Mouse (Mus musculus) layer of hippocampus, postnatal 10 days (tissue): ENCODE results near the gene Pradc1. TPM values are rescaled to one million over a fixed set of nuclear protein-coding genes. Genes with fewer than 3 reads are reported as not detected.
"Not testable (repeated sequence)": the region's sequence is repeated elsewhere in the genome, so short reads cannot be mapped to it uniquely, and the experiment has no call there.

Experiments used
- DNase-seq, 2 experiments: peaks; one replicate each; pipeline ENCODE4 v3.0.0; 2021; ENCODE audit warnings: low spot score in 2 of 2
- total RNA-seq, 2 experiments: library from RNA; stranded (reverse); gene quantifications; 2 replicates each; pipeline ENCODE4 v1.2.3; 2021

Pradc1 gene
- total RNA-seq, 2 experiments from 2014 or later: 13.7 to 15.6 TPM

GRCm38 (mm10) chr6:85452411-85452665 is 568 bp upstream of the Pradc1 start:
- DNase-seq: no peak

- DNase-seq: peak; percentile 98 to 99
Measured at GRCm38 (mm10) chr6:85450697-85451663, 790 bp downstream of the Pradc1 start, which contains the start of gene Cct7. Cct7 (plus strand) TSS chr6:85451514.

- not testable (repeated sequence) for DNase-seq
Measured at GRCm38 (mm10) chr6:85450140-85450539, 1.6 kb downstream of the Pradc1 start.

- no peak for DNase-seq
Measured at GRCm38 (mm10) chr6:85447351-85447750, 4.4 kb downstream of the Pradc1 start.

GRCm38 (mm10) chr6:85445286-85445685 is 6.5 kb downstream of the Pradc1 start:
- no peak for DNase-seq

- DNase-seq: no peak
Measured at GRCm38 (mm10) chr6:85444266-85444965, 7.4 kb downstream of the Pradc1 start.

GRCm38 (mm10) chr6:85443488-85444233 is 8.1 kb downstream of the Pradc1 start:
- DNase-seq: no peak

- DNase-seq: no peak
Measured at GRCm38 (mm10) chr6:85441142-85441541, 10.6 kb downstream of the Pradc1 start.

- no peak for DNase-seq
Measured at GRCm38 (mm10) chr6:85436631-85437030, 15.1 kb downstream of the Pradc1 start.

- no peak for DNase-seq
Measured at GRCm38 (mm10) chr6:85436204-85436603, 15.6 kb downstream of the Pradc1 start.

GRCm38 (mm10) chr6:85433865-85434264 is 17.9 kb downstream of the Pradc1 start:
- DNase-seq: no peak

- peak; percentile 79 to 85 for DNase-seq
Measured at GRCm38 (mm10) chr6:85431842-85432431, 19.8 kb downstream of the Pradc1 start, which contains the start of gene Smyd5. Smyd5 (plus strand) TSS chr6:85431989.

GRCm38 (mm10) chr6:85431274-85431841 is 20.4 kb downstream of the Pradc1 start:
- DNase-seq: no peak

- DNase-seq: no peak
Measured at GRCm38 (mm10) chr6:85423836-85424379, 27.9 kb downstream of the Pradc1 start, which contains the start of gene Noto. Noto (plus strand) TSS chr6:85423886.

GRCm38 (mm10) chr6:85419150-85419549 is 32.6 kb downstream of the Pradc1 start:
- no peak for DNase-seq

- no peak for DNase-seq
Measured at GRCm38 (mm10) chr6:85415829-85416228, 35.9 kb downstream of the Pradc1 start.

GRCm38 (mm10) chr6:85410771-85411273 is 40.9 kb downstream of the Pradc1 start:
- DNase-seq: peak; percentile 64 to 70

GRCm38 (mm10) chr6:85409003-85409402 is 42.8 kb downstream of the Pradc1 start:
- peak in 1 of 2 experiments; percentile 29 for DNase-seq

GRCm38 (mm10) chr6:85403039-85403438 is 48.7 kb downstream of the Pradc1 start:
- no peak for DNase-seq

- DNase-seq: no peak
Measured at GRCm38 (mm10) chr6:85402613-85403012, 49.2 kb downstream of the Pradc1 start.
